Mouse (Mus musculus) embryo, embryonic 11.5 days (tissue): Measurements from ENCODE around the gene Klhl18.

Experiments
- DNase-seq: peaks from one replicate; pipeline ENCODE4 v3.0.0-alpha.2; 2012; ENCODE audit warnings: low read depth, low spot score

The Klhl18 gene

GRCm38 (mm10) chr9:110476124-110477091, at the start of gene Klhl18, which contains the start of gene Kif9:
Gene Klhl18, minus strand, starts transcription at chr9:110476694.
Gene Kif9, plus strand, starts transcription at chr9:110476958.
- peak; percentile 90 for DNase-seq

GRCm38 (mm10) chr9:110525737-110526136, 49.2 kb upstream of the Klhl18 start:
- DNase-seq: no peak

GRCm38 (mm10) chr9:110490913-110491312, 14.4 kb upstream of the Klhl18 start:
- DNase-seq: no peak

GRCm38 (mm10) chr9:110488841-110489240, 12.3 kb upstream of the Klhl18 start:
- no peak for DNase-seq

GRCm38 (mm10) chr9:110478639-110479038, 2.1 kb upstream of the Klhl18 start:
- no peak for DNase-seq

- no peak for DNase-seq
Measured at GRCm38 (mm10) chr9:110477951-110478350, 1.5 kb upstream of the Klhl18 start.

GRCm38 (mm10) chr9:110466179-110466578, 10.3 kb downstream of the Klhl18 start:
- no peak for DNase-seq

GRCm38 (mm10) chr9:110465336-110465735, 11.2 kb downstream of the Klhl18 start:
- no peak for DNase-seq

- no peak for DNase-seq
Measured at GRCm38 (mm10) chr9:110463983-110464591, 12.4 kb downstream of the Klhl18 start.

- no peak for DNase-seq
Measured at GRCm38 (mm10) chr9:110462321-110462720, 14.2 kb downstream of the Klhl18 start.

GRCm38 (mm10) chr9:110460884-110461815, 15.3 kb downstream of the Klhl18 start:
- no peak for DNase-seq

GRCm38 (mm10) chr9:110459145-110459727, 17.3 kb downstream of the Klhl18 start:
- DNase-seq: no peak

GRCm38 (mm10) chr9:110457926-110458325, 18.6 kb downstream of the Klhl18 start:
- no peak for DNase-seq

GRCm38 (mm10) chr9:110452523-110452922, 24.0 kb downstream of the Klhl18 start:
- DNase-seq: no peak

GRCm38 (mm10) chr9:110448857-110449617, 27.5 kb downstream of the Klhl18 start:
- peak; percentile 74 for DNase-seq

- DNase-seq: no peak
Measured at GRCm38 (mm10) chr9:110448356-110448755, 28.1 kb downstream of the Klhl18 start.

GRCm38 (mm10) chr9:110440559-110440958, 35.9 kb downstream of the Klhl18 start:
- DNase-seq: no peak

- DNase-seq: no peak
Measured at GRCm38 (mm10) chr9:110440049-110440448, 36.4 kb downstream of the Klhl18 start.

- no peak for DNase-seq
Measured at GRCm38 (mm10) chr9:110436041-110436440, 40.5 kb downstream of the Klhl18 start.

GRCm38 (mm10) chr9:110433045-110433444, 43.4 kb downstream of the Klhl18 start:
- DNase-seq: no peak
